Mouse (Mus musculus): ENCODE results near the gene Hbb-bs. TPM values are rescaled to one million over a fixed set of nuclear protein-coding genes. Genes with fewer than 3 reads are reported as not detected.

The Hbb-bs gene
- 131 TPM for polyA plus RNA-seq (2014; fragmentation: Illumina TruSeq; extraction: RNeasy Lipid Tissue Mini Kit (QIAGEN cat#74804); ENCODE audit: low read depth, low replicate concordance)

GRCm38 (mm10) chr7:103827808-103828207 is at the start of gene Hbb-bs:
Gene Hbb-bs, minus strand, starts transcription at chr7:103828096.

GRCm38 (mm10) chr7:103853090-103853489 is 25.2 kb upstream of the Hbb-bs start, which contains the start of gene Hbb-y:
Gene Hbb-y, minus strand, starts transcription at chr7:103853216.

GRCm38 (mm10) chr7:103843034-103843433 is 15.1 kb upstream of the Hbb-bs start, which contains the start of gene Hbb-bh1:
Gene Hbb-bh1, minus strand, starts transcription at chr7:103843164.

GRCm38 (mm10) chr7:103840268-103840667 is 12.4 kb upstream of the Hbb-bs start, which contains the start of gene Hbb-bh2:
Gene Hbb-bh2, minus strand, starts transcription at chr7:103840520.

GRCm38 (mm10) chr7:103813766-103814165 is 14.1 kb downstream of the Hbb-bs start, which contains the start of gene Hbb-bt:
Gene Hbb-bt, minus strand, starts transcription at chr7:103813996.

GRCm38 (mm10) chr7:103791721-103792120 is 36.2 kb downstream of the Hbb-bs start, which contains the start of gene Olfr67:
Gene Olfr67, minus strand, starts transcription at chr7:103791821.

GRCm38 (mm10) chr7:103779598-103779997 is 48.3 kb downstream of the Hbb-bs start, which contains the start of gene Olfr68:
Gene Olfr68, minus strand, starts transcription at chr7:103779698.

Other genes starting within 250 kb of the Hbb-bs start
- not detected for gene Olfr618, start 238.0 kb downstream of the Hbb-bs start, polyA plus RNA-seq (2014; fragmentation: Illumina TruSeq; extraction: RNeasy Lipid Tissue Mini Kit (QIAGEN cat#74804); ENCODE audit: low read depth, low replicate concordance)
- not detected for gene Olfr619, start 227.5 kb downstream of the Hbb-bs start, polyA plus RNA-seq (2014; fragmentation: Illumina TruSeq; extraction: RNeasy Lipid Tissue Mini Kit (QIAGEN cat#74804); ENCODE audit: low read depth, low replicate concordance)
- gene Olfr620, start 215.6 kb downstream of the Hbb-bs start, polyA plus RNA-seq (2014; fragmentation: Illumina TruSeq; extraction: RNeasy Lipid Tissue Mini Kit (QIAGEN cat#74804); ENCODE audit: low read depth, low replicate concordance), result not detected
- gene Olfr622, start 185.4 kb downstream of the Hbb-bs start, polyA plus RNA-seq (2014; fragmentation: Illumina TruSeq; extraction: RNeasy Lipid Tissue Mini Kit (QIAGEN cat#74804); ENCODE audit: low read depth, low replicate concordance), result not detected
- not detected for gene Olfr623, start 164.4 kb downstream of the Hbb-bs start, polyA plus RNA-seq (2014; fragmentation: Illumina TruSeq; extraction: RNeasy Lipid Tissue Mini Kit (QIAGEN cat#74804); ENCODE audit: low read depth, low replicate concordance)
- gene Olfr624, start 156.9 kb downstream of the Hbb-bs start, polyA plus RNA-seq (2014; fragmentation: Illumina TruSeq; extraction: RNeasy Lipid Tissue Mini Kit (QIAGEN cat#74804); ENCODE audit: low read depth, low replicate concordance), result 0.13 TPM
- gene Olfr625-ps1, start 145.4 kb downstream of the Hbb-bs start, polyA plus RNA-seq (2014; fragmentation: Illumina TruSeq; extraction: RNeasy Lipid Tissue Mini Kit (QIAGEN cat#74804); ENCODE audit: low read depth, low replicate concordance), result not detected
- not detected for gene Olfr243, start 113.4 kb downstream of the Hbb-bs start, polyA plus RNA-seq (2014; fragmentation: Illumina TruSeq; extraction: RNeasy Lipid Tissue Mini Kit (QIAGEN cat#74804); ENCODE audit: low read depth, low replicate concordance)
- not detected for gene Olfr628, start 97.7 kb downstream of the Hbb-bs start, polyA plus RNA-seq (2014; fragmentation: Illumina TruSeq; extraction: RNeasy Lipid Tissue Mini Kit (QIAGEN cat#74804); ENCODE audit: low read depth, low replicate concordance)
- gene Olfr629, start 83.2 kb downstream of the Hbb-bs start, polyA plus RNA-seq (2014; fragmentation: Illumina TruSeq; extraction: RNeasy Lipid Tissue Mini Kit (QIAGEN cat#74804); ENCODE audit: low read depth, low replicate concordance), result not detected
- gene Olfr630, start 70.8 kb downstream of the Hbb-bs start, polyA plus RNA-seq (2014; fragmentation: Illumina TruSeq; extraction: RNeasy Lipid Tissue Mini Kit (QIAGEN cat#74804); ENCODE audit: low read depth, low replicate concordance), result not detected
- not detected for gene Olfr69, start 56.5 kb downstream of the Hbb-bs start, polyA plus RNA-seq (2014; fragmentation: Illumina TruSeq; extraction: RNeasy Lipid Tissue Mini Kit (QIAGEN cat#74804); ENCODE audit: low read depth, low replicate concordance)
- gene Olfr68, start 48.4 kb downstream of the Hbb-bs start, polyA plus RNA-seq (2014; fragmentation: Illumina TruSeq; extraction: RNeasy Lipid Tissue Mini Kit (QIAGEN cat#74804); ENCODE audit: low read depth, low replicate concordance), result not detected
- gene Olfr67, start 36.3 kb downstream of the Hbb-bs start, polyA plus RNA-seq (2014; fragmentation: Illumina TruSeq; extraction: RNeasy Lipid Tissue Mini Kit (QIAGEN cat#74804); ENCODE audit: low read depth, low replicate concordance), result not detected
- gene Hbb-bt, start 14.1 kb downstream of the Hbb-bs start, polyA plus RNA-seq (2014; fragmentation: Illumina TruSeq; extraction: RNeasy Lipid Tissue Mini Kit (QIAGEN cat#74804); ENCODE audit: low read depth, low replicate concordance), result 14.4 TPM
- not detected for gene Hbb-bh2, start 12.4 kb upstream of the Hbb-bs start, polyA plus RNA-seq (2014; fragmentation: Illumina TruSeq; extraction: RNeasy Lipid Tissue Mini Kit (QIAGEN cat#74804); ENCODE audit: low read depth, low replicate concordance)
- gene Hbb-bh1, start 15.1 kb upstream of the Hbb-bs start, polyA plus RNA-seq (2014; fragmentation: Illumina TruSeq; extraction: RNeasy Lipid Tissue Mini Kit (QIAGEN cat#74804); ENCODE audit: low read depth, low replicate concordance), result not detected
- not detected for gene Hbb-y, start 25.1 kb upstream of the Hbb-bs start, polyA plus RNA-seq (2014; fragmentation: Illumina TruSeq; extraction: RNeasy Lipid Tissue Mini Kit (QIAGEN cat#74804); ENCODE audit: low read depth, low replicate concordance)
- gene Olfr66, start 58.2 kb upstream of the Hbb-bs start, polyA plus RNA-seq (2014; fragmentation: Illumina TruSeq; extraction: RNeasy Lipid Tissue Mini Kit (QIAGEN cat#74804); ENCODE audit: low read depth, low replicate concordance), result not detected
- gene Olfr64, start 66.4 kb upstream of the Hbb-bs start, polyA plus RNA-seq (2014; fragmentation: Illumina TruSeq; extraction: RNeasy Lipid Tissue Mini Kit (QIAGEN cat#74804); ENCODE audit: low read depth, low replicate concordance), result not detected
- not detected for gene Olfr65, start 75.4 kb upstream of the Hbb-bs start, polyA plus RNA-seq (2014; fragmentation: Illumina TruSeq; extraction: RNeasy Lipid Tissue Mini Kit (QIAGEN cat#74804); ENCODE audit: low read depth, low replicate concordance)
- gene Olfr631, start 100.7 kb upstream of the Hbb-bs start, polyA plus RNA-seq (2014; fragmentation: Illumina TruSeq; extraction: RNeasy Lipid Tissue Mini Kit (QIAGEN cat#74804); ENCODE audit: low read depth, low replicate concordance), result not detected
- not detected for gene Olfr632, start 106.3 kb upstream of the Hbb-bs start, polyA plus RNA-seq (2014; fragmentation: Illumina TruSeq; extraction: RNeasy Lipid Tissue Mini Kit (QIAGEN cat#74804); ENCODE audit: low read depth, low replicate concordance)
- not detected for gene Olfr633, start 116.3 kb upstream of the Hbb-bs start, polyA plus RNA-seq (2014; fragmentation: Illumina TruSeq; extraction: RNeasy Lipid Tissue Mini Kit (QIAGEN cat#74804); ENCODE audit: low read depth, low replicate concordance)
- gene Olfr635, start 143.1 kb upstream of the Hbb-bs start, polyA plus RNA-seq (2014; fragmentation: Illumina TruSeq; extraction: RNeasy Lipid Tissue Mini Kit (QIAGEN cat#74804); ENCODE audit: low read depth, low replicate concordance), result not detected
- not detected for gene Olfr638, start 170.7 kb upstream of the Hbb-bs start, polyA plus RNA-seq (2014; fragmentation: Illumina TruSeq; extraction: RNeasy Lipid Tissue Mini Kit (QIAGEN cat#74804); ENCODE audit: low read depth, low replicate concordance)
- not detected for gene Olfr639, start 189.2 kb upstream of the Hbb-bs start, polyA plus RNA-seq (2014; fragmentation: Illumina TruSeq; extraction: RNeasy Lipid Tissue Mini Kit (QIAGEN cat#74804); ENCODE audit: low read depth, low replicate concordance)
- not detected for gene Olfr640, start 197.5 kb upstream of the Hbb-bs start, polyA plus RNA-seq (2014; fragmentation: Illumina TruSeq; extraction: RNeasy Lipid Tissue Mini Kit (QIAGEN cat#74804); ENCODE audit: low read depth, low replicate concordance)
- gene Olfr641, start 207.3 kb upstream of the Hbb-bs start, polyA plus RNA-seq (2014; fragmentation: Illumina TruSeq; extraction: RNeasy Lipid Tissue Mini Kit (QIAGEN cat#74804); ENCODE audit: low read depth, low replicate concordance), result not detected
- not detected for gene Olfr642, start 224.6 kb upstream of the Hbb-bs start, polyA plus RNA-seq (2014; fragmentation: Illumina TruSeq; extraction: RNeasy Lipid Tissue Mini Kit (QIAGEN cat#74804); ENCODE audit: low read depth, low replicate concordance)
- gene 4930516K23Rik, start 233.3 kb upstream of the Hbb-bs start, polyA plus RNA-seq (2014; fragmentation: Illumina TruSeq; extraction: RNeasy Lipid Tissue Mini Kit (QIAGEN cat#74804); ENCODE audit: low read depth, low replicate concordance), result not detected
- not detected for gene Olfr644, start 243.8 kb upstream of the Hbb-bs start, polyA plus RNA-seq (2014; fragmentation: Illumina TruSeq; extraction: RNeasy Lipid Tissue Mini Kit (QIAGEN cat#74804); ENCODE audit: low read depth, low replicate concordance)

All from liver, adult 10 weeks (tissue).